Mouse (Mus musculus): Measurements from ENCODE around the gene Zfp988. TPM values are rescaled to one million over a fixed set of nuclear protein-coding genes. Genes with fewer than 3 reads are reported as not detected.
A peak's percentile ranks its signal among the peaks of the same experiment; 100 is the strongest.
"Not testable (repeated sequence)": the region's sequence is repeated elsewhere in the genome, so short reads cannot be mapped to it uniquely, and the experiment has no call there.

The Zfp988 gene
- 0.10 and 0.12 TPM in 2 replicates for polyA plus RNA-seq (2015; fragmentation: Nextera tagmentation; extraction: Ambion mirVana)

DNA sequence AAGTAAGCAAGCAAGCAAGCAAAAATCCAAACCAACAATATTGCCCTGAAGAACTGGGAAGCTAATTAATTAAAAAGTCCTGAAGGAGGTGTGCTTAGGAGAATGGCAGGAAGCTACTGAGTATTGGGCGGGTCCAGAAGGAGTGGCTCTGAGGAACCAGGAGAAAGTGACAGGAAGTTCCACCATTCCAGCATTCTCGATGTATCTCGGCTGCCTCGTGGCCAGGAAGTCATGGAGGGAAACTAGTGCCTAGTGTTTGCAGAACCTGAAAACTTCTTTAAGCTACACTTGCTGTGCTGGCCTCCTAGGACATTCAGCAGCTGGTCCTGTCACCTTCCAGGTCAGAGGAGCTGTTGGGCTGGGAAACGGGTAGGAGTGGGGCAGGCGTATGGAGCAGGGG lies at the start of gene Zfp988:
Gene Zfp988, plus strand, starts transcription at position 239 of the 400 bp plus-strand sequence.
- not testable (repeated sequence) for H3K4me1 ChIP-seq (replicated peaks); ATAC-seq (ENCODE audit: low FRiP score, low read depth); H3K9ac ChIP-seq; H3K27me3 ChIP-seq; H3K4me2 ChIP-seq; H3K27ac ChIP-seq (replicated peaks); H3K4me3 ChIP-seq; H3K36me3 ChIP-seq
- 94% methylated on average over 6 of the region's 6 CpGs for WGBS
- peaks cover 14% of the 10 kb centered on the region; the same call in 1 of the 2 replicates for H3K9me3 ChIP-seq

DNA sequence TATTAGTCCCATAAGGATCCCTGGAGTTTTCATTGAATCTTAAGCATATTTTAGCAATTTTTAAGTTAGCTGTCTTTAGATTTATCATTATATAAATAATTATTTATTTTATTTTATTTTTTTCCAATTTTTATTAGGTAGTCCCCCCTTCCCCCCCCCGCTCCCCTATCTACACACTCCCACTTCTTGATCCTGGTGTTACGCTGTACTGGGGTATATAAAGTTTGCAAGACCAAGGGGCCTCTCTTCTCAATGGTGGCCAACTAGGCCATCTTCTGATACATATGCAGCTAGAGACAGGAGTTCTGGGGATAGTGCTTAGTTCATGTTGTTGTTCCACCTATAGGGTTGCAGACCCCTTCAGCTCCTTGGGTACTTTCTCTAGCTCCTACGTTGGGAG lies 42.8 kb upstream of the Zfp988 start:
- H3K9me3 ChIP-seq, result peaks cover 23% of the 10 kb centered on the region
- not testable (repeated sequence) for ATAC-seq (ENCODE audit: low FRiP score, low read depth); H3K4me2 ChIP-seq; H3K4me1 ChIP-seq (replicated peaks); H3K27me3 ChIP-seq; H3K36me3 ChIP-seq; H3K4me3 ChIP-seq; H3K27ac ChIP-seq (replicated peaks); H3K9ac ChIP-seq
- 98% methylated on average over 2 of the region's 3 CpGs for WGBS

DNA sequence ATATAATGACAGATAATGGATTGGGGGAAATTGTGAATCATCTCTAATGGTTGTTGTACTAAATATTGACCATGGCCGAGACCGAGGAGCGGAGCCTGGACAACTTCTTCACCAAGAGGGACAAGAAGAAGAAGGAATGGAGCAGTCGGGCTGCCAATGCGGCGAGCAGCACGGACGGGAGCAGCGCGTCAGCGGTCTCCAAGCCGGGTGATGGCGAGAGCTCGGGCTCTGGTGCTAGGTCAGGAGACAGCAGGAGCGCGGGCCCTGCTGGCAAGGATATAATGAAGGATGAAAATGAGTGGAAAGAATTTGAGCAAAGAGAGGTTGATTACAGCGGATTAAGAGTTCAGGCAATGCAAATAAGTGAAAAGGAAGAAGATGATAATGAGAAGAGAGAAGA lies 38.2 kb upstream of the Zfp988 start:
- not testable (repeated sequence) for H3K4me1 ChIP-seq (replicated peaks)
- WGBS, result 92% methylated on average over 17 of the region's 17 CpGs

DNA sequence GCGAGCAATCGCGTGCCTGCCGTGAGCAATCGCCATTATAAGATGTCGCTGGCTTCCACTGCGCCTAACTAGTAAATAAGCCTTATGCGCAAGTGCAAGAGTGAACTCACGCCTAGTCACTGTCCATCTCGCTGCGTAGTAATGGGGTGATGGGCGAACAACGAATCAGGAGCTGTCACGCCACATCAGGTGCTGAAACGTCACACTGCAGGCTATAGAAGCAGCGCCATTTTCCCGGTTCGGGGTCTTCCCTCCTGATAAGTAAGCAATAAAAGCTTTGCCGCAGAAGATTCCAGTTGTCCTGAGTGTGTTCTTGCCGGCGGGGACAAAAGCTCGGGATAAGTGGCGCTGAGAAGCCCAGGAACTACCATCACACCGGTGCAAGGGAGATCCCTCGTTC lies 36.7 kb upstream of the Zfp988 start:
- not testable (repeated sequence) for H3K27me3 ChIP-seq; H3K27ac ChIP-seq (replicated peaks); H3K4me2 ChIP-seq; H3K36me3 ChIP-seq; H3K9ac ChIP-seq; ATAC-seq (ENCODE audit: low FRiP score, low read depth); H3K4me1 ChIP-seq (replicated peaks); H3K4me3 ChIP-seq
- 88% methylated on average over 25 of the region's 25 CpGs for WGBS
- peaks cover 24% of the 10 kb centered on the region for H3K9me3 ChIP-seq

More for the DNA sequence above, 38.2 kb upstream of the Zfp988 start:
- not testable (repeated sequence) for H3K4me2 ChIP-seq; H3K36me3 ChIP-seq; H3K27me3 ChIP-seq; H3K4me3 ChIP-seq; ATAC-seq (ENCODE audit: low FRiP score, low read depth); H3K27ac ChIP-seq (replicated peaks); H3K9ac ChIP-seq
- peaks cover 24% of the 10 kb centered on the region for H3K9me3 ChIP-seq

DNA sequence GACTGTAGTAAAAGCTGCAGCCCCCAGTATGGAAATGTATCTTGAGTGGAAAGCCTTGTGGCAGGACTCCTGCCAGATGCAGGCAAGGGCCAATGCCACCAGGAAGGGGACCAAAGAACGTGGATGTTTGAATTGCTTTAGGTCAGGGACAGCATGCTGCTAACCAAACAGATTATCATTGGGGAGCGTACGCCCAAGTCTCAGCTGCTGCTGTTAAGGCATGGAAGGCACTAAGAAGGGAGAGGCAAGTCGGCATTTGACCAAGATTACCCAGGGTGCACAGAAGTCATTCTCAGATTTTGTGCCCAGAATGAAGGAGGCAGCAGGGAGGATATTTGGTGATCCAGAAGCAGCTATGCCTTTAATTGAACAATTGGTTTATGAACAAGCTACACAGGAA lies 35.4 kb upstream of the Zfp988 start:
- H3K9me3 ChIP-seq, result peaks cover 34% of the 10 kb centered on the region

DNA sequence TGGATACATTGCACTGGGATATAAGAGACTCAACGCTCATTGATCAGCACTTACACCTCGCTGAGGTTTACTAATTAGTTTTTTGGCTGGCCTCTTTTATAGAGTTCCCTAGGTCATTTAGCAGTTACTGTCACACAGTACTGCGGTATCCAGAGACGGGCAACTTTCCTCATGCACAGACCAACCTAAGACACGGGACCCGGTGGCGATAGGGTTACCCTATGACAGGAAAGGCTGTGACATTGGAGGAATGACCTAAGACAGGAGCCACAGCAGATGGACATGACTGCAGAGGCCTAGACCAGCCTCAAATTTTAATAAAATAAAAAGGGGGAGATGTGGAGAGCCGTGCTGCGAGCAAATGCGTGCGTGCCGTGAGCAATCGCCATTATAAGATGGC lies 33.9 kb upstream of the Zfp988 start:
- H3K9me3 ChIP-seq, result peaks cover 34% of the 10 kb centered on the region
- H3K27ac ChIP-seq (replicated peaks); H3K9ac ChIP-seq; ATAC-seq (ENCODE audit: low FRiP score, low read depth); H3K36me3 ChIP-seq; H3K4me3 ChIP-seq; H3K4me1 ChIP-seq (replicated peaks); H3K27me3 ChIP-seq; H3K4me2 ChIP-seq: not testable (repeated sequence)
- WGBS, result 90% methylated on average over 13 of the region's 13 CpGs

More for the DNA sequence above, 35.4 kb upstream of the Zfp988 start:
- H3K27ac ChIP-seq (replicated peaks); H3K4me2 ChIP-seq; H3K4me3 ChIP-seq; H3K9ac ChIP-seq; ATAC-seq (ENCODE audit: low FRiP score, low read depth); H3K36me3 ChIP-seq; H3K27me3 ChIP-seq; H3K4me1 ChIP-seq (replicated peaks): not testable (repeated sequence)
- 88% methylated on average over 4 of the region's 4 CpGs for WGBS

DNA sequence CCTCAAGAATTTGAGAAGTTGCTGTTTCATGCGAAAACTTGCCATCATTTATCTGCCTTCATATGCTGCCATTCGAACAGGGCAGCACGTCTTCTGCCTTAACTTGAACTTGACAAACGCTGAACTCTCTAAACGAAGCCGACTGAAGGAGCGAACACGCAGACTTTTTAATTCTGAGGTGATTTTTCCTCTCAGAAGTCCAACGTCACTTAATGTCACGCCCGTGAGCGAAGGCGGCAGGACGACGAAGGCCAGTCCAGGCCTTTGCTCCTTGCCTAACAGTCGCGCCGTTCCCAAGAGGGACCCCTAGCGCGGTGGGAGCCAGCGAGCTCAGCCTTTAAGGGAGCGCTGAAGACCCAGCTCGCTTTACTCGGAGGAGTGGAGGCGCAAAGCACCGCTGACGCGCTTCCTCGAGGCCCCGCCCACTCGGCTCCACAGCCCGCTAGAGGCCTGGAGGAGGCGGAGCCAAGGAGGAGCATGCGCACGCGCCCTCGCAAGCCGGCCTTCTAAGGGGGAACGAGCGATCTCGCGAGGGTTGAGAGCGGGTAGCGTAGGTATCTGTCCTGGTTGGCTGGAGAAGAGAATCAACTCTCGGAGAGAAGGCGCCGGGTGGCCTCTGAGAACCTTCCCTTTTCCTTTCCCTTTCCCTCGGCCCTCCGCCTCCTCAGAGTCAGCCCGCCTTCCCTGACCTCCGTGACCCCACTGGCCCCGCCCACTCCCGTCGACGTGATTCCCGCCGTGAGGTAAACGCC lies 30.3 kb upstream of the Zfp988 start:
- not testable (repeated sequence) for H3K27me3 ChIP-seq; H3K36me3 ChIP-seq; H3K4me1 ChIP-seq (replicated peaks); H3K9ac ChIP-seq; H3K27ac ChIP-seq (replicated peaks); ATAC-seq (ENCODE audit: low FRiP score, low read depth)
- Histone ChIP-seq H3K4me3 (peak overlapping the region; percentile 26), H3K4me2 (peak overlapping the region; percentile 42), H3K9me3 (peaks cover 13% of the 10 kb centered on the region)
- 38% methylated on average over 58 of the region's 58 CpGs for WGBS

DNA sequence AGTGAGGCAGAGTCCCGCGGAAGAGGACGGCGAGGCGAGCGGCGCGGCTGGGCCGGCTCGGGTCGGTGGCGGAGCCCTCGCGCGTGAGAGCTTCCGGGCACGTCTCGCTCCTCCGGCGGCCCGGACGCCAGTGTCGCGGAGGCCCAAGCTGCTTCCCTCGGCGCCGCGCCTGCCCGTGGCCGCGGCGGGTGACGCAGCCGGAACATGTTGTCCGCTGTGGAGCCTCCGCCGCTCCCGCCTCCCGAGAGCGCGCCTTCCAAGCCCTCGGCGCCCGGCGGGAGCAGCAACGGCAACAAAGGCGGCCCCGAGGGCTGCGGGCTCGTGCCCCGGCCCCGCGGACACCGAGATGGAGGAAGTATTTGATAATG lies 29.7 kb upstream of the Zfp988 start:
- WGBS, result 26% methylated on average over 54 of the region's 54 CpGs
- ATAC-seq (ENCODE audit: low FRiP score, low read depth), result not testable (repeated sequence)

DNA sequence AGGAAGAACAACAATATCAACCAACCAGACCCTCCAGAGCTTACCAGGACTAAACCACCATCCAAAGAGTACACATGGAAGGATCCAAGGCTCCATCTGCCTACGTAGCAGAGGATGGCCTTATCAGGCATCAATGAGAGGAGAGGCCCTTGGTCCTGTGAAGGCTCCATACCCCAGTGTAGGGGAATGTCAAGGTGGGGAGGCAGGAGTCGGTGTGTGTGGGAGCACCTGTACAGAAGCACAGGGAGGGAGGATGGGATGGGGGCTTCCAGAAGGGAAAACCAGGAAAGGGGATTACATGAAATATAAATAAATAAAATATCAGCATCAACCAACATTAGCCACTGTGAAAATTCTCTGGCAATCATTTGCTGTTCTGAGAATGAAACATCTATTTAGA lies 25.1 kb upstream of the Zfp988 start:
- not testable (repeated sequence) for H3K4me3 ChIP-seq; H3K36me3 ChIP-seq; H3K27ac ChIP-seq (replicated peaks); H3K4me2 ChIP-seq; ATAC-seq (ENCODE audit: low FRiP score, low read depth); H3K4me1 ChIP-seq (replicated peaks); H3K27me3 ChIP-seq; H3K9ac ChIP-seq; H3K9me3 ChIP-seq
- WGBS, result 75% methylated on average over 2 of the region's 2 CpGs

More for the DNA sequence above, 29.7 kb upstream of the Zfp988 start:
- Histone ChIP-seq H3K4me2 (peak overlapping the region; percentile 42), H3K9me3 (peaks cover 13% of the 10 kb centered on the region), H3K4me3 (peak overlapping the region; percentile 26)
- not testable (repeated sequence) for H3K36me3 ChIP-seq; H3K9ac ChIP-seq; H3K27me3 ChIP-seq; H3K27ac ChIP-seq (replicated peaks); H3K4me1 ChIP-seq (replicated peaks)

DNA sequence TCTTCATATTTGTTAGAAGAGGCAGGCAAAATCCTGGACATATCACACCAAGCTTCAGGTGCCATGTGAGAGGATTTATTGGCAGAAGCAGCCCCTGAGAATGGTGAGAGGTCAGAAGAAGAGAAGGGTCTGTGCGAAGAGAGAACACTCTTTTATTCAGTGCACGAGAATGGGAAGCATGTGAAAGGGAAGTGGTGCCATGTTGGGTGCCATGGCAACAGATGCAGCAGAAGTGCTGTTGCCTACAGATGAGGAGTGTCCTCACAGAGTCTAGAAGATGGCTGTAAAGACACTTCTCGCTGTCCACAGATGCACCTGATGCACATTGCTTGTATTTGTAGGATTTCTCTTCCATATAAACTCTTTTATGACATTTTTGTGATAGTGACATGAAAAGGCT lies 6.9 kb upstream of the Zfp988 start:
- H3K9me3 ChIP-seq, result peaks cover 18% of the 10 kb centered on the region
- not testable (repeated sequence) for ATAC-seq (ENCODE audit: low FRiP score, low read depth)
- WGBS, result 76% methylated on average over 3 of the region's 3 CpGs

DNA sequence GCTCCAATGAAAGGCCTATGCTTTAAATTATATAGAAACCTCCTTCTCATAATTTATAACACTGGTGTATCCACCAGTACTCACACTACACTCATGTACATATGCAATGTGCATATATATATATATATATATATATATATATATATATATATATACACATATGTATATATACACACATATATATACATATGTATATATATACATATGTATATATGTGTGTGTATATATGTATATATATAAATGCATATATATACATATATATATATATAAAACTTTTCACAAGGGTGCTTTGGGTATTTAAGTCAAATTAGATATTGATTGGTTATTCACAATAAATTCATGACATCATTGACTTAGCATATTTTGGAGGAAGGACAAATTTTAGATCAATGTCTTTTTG lies 3.1 kb upstream of the Zfp988 start:
- peaks cover 18% of the 10 kb centered on the region; the same call in 1 of the 2 replicates for H3K9me3 ChIP-seq
- H3K4me2 ChIP-seq; ATAC-seq (ENCODE audit: low FRiP score, low read depth); H3K36me3 ChIP-seq; H3K9ac ChIP-seq; H3K4me3 ChIP-seq; H3K4me1 ChIP-seq (replicated peaks); H3K27ac ChIP-seq (replicated peaks); H3K27me3 ChIP-seq: not testable (repeated sequence)

More for the DNA sequence above, 6.9 kb upstream of the Zfp988 start:
- not testable (repeated sequence) for H3K36me3 ChIP-seq; H3K27me3 ChIP-seq; H3K4me2 ChIP-seq; H3K9ac ChIP-seq; H3K4me3 ChIP-seq; H3K27ac ChIP-seq (replicated peaks); H3K4me1 ChIP-seq (replicated peaks)

DNA sequence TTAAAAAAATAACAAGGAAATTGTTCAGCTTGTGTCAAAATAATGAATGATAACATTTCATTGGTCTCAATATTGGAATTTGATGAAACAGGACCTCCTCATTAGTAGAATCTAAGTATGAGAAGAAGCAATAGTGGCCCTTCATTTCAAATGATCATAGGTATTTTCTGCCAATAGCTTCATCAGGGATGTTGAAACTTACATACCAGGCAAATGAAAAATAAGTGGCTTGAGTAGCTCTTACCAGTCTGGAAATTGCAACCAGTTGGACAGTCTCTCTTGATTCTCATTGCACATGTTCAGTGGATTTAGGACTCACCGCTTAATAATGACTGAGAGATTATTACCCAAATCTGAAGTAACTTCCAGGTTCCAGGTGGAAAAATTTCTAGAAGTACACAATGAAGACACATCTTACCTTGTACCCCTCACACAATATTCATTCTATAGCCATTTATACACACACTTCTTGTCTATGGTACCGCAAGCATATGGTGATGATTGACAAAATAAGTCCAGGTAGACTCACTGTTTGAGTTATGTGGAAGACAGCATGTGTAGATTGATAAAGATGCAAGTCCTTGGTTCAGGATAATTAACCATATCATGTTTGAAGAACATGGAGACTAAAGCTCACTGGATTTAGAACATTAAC lies 29.7 kb downstream of the Zfp988 start:
- not testable (repeated sequence) for H3K27me3 ChIP-seq; H3K36me3 ChIP-seq; H3K4me2 ChIP-seq; H3K27ac ChIP-seq (replicated peaks); H3K9ac ChIP-seq; H3K4me1 ChIP-seq (replicated peaks); H3K4me3 ChIP-seq
- H3K9me3 ChIP-seq, result peaks cover 64% of the 10 kb centered on the region
- peak; percentile 65; the same call in 1 of the 2 replicates for ATAC-seq (ENCODE audit: low FRiP score, low read depth)
- 89% methylated on average over 2 of the region's 2 CpGs for WGBS
